Mouse (Mus musculus) CD4-positive, CD25-positive, alpha-beta regulatory T cell, adult 2 months (primary cell): Measurements from ENCODE around the gene Cd69.

ENCODE experiments used
- DNase-seq: peaks from one replicate; pipeline ENCODE4 v3.0.0-alpha.2; 2012; ENCODE audit warnings: low read depth, low spot score

Gene Cd69

DNA sequence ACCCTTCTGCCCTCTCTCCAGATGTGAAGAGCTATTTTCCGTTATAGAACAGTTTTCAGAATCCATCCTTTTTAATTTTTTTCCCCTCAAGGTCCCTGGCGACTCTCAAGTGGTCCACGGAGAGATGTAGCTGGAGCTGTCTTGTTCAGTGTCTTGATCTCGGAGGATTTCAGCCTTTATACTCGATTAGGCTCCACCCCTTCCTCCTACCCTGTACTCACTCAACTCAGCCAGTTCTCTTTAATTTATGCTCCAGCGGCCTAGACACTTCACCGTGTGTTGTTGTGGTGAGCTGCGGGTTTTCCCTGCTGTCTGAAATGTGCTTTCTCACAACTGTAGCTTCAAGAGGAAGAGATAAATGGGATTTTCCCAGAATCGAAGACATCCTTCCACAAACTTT is at the start of gene Cd69:
Gene Cd69, minus strand, starts transcription at position 217 of the 400 bp plus-strand sequence.
- DNase-seq, result peak; percentile 94

DNA sequence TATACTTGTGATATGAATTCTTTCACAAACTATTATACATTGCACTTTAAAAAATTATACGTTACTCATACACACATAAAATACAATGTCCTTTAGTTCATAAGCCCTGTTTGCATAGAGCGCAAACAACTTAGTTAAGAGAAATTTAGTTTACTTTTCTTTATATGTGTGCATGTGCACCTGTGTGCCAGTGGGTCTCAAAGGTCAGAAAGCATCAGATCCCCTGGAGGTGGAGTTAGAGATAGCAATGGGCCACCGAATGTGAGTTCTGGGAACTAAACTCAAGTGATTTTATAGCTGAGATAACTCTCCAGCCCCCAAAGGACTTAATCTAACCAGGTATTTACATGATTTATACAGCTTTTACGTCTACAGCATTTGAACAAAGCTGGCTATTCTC is 44.1 kb upstream of the Cd69 start:
- DNase-seq, result no peak

DNA sequence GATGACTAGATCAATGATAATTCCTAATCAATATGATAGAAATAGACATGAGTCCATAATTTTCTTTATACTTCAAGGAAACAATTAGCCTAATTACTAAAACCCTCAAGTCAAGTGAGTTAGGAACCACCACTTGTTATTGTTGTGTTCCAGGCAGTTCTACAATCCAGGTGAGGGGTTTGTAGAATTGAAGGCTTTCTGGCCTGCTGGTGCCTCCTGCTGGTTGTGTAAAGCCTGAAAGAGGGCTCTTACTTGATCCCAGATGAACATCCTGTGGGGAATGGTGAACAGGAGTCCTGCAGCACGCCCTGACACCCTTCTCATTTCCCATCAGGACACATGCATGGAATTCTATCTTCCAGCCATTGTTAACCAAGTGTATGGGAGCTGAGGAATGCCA is 43.2 kb upstream of the Cd69 start:
- DNase-seq, result peak; percentile 76

GRCm38 (mm10) chr6:129316463-129316862 is 41.2 kb upstream of the Cd69 start:
- no peak for DNase-seq

DNA sequence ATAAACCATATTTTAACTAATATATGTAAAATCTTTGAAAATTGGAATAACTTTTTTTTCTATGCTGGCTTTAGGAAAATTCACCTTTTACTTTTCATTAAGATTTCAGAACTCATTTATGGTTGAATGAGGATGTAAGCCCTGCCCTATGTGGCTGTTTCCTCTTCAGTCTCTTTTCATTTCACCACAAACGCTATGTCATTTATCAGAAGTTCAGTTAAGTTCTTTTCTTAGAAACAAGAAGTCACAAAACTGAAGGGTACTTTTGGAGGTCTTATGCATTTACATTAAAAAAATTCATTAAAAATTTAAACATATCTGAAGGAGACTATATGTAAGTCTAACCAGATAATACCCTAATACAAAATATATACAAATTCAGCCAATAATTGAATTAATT is 40.5 kb upstream of the Cd69 start:
- peak; percentile 41 for DNase-seq

DNA sequence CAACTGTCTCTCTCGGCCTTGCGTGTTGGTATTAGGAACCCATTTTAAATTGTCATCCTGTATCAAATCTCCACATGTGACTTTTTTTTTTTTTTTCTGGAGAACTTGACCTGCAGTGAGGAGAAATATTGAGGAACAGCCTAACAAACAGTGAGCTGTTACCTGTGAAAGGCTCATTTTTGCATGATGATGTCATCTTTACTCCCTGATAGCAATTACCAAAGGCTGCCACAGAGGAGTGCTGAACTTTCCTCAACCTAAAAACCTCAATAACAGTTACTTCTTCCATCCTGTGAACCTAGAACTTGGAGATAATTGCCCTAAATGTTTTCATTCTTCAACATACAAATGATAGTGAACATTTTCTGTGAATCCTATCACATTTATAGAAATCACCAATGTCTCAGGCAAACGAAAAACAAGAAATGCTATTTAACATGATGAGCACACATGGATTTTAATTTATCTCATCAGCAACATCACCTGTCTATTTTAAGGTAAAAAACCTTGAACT is 39.5 kb upstream of the Cd69 start:
- peak; percentile 37 for DNase-seq

GRCm38 (mm10) chr6:129312499-129312898 is 37.3 kb upstream of the Cd69 start:
- DNase-seq, result peak; percentile 27

DNA sequence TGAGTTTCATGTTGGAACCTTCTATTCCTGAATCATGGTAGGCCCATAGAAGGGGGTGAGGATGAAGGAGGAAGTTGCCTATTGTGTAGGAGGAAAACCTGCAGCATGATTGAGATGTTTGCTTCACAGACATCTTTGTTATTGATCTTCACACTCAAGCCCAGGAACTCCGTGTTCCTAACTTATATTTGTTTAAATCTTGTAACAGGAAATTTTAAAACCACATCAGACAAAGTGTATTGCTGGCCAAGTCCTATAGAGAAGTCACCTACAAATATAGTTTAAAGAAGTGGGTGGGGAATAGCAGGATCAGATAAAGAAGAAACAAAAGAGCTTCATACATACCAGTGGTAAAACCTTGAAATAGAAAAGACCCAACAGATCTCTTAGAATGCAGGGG is 28.9 kb upstream of the Cd69 start:
- peak; percentile 41 for DNase-seq

- DNase-seq, result no peak
Observed at GRCm38 (mm10) chr6:129288708-129289107, 13.5 kb upstream of the Cd69 start.

DNA sequence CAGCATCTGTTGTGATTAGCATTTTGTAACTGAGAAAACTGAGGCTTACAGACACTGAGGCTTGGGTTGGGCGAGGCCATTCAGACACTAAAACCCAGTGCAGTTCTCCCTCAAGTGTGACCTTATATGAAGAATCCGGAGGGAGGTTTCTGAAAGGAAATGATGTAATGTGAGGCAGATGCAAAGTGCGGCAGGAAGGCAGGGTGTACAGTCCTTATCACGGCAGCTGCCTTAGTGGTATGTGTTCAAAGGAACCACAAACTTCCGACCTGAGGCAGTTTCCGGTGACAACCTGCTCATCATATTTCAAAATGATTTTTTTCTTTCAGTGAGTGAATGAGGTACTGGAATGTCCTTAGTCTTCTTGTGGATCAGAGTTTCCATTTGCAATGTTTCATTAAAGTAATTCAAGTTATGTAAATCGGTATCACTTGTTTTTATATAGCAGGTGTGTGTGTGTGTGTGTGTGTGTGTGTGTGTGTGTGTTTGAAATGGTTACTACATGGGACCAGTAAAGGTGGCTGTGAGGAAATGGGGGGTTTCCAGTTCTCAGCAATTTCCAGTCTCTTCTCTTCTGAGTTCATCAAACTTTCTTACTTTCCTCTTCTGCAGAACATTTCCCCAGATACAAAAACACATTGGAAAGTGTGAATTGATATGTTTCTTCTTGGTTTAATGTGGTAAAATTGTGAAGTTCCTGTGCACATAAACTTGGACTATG is 9.3 kb upstream of the Cd69 start:
- DNase-seq, result peak; percentile 95

- DNase-seq, result peak; percentile 64
Observed at GRCm38 (mm10) chr6:129283271-129283670, 8.0 kb upstream of the Cd69 start.

- no peak for DNase-seq
Observed at GRCm38 (mm10) chr6:129276483-129276882, 1.2 kb upstream of the Cd69 start.

- DNase-seq, result peak; percentile 67
Observed at GRCm38 (mm10) chr6:129275624-129276203, 478 bp upstream of the Cd69 start.

- peak; percentile 54 for DNase-seq
Observed at GRCm38 (mm10) chr6:129274476-129274875, 760 bp downstream of the Cd69 start.

- DNase-seq, result peak; percentile 89
Observed at GRCm38 (mm10) chr6:129273662-129274061, 1.6 kb downstream of the Cd69 start.

- DNase-seq, result peak; percentile 21
Observed at GRCm38 (mm10) chr6:129266438-129267022, 8.7 kb downstream of the Cd69 start.

GRCm38 (mm10) chr6:129265821-129266220 is 9.4 kb downstream of the Cd69 start:
- DNase-seq, result peak; percentile 28

- no peak for DNase-seq
Observed at GRCm38 (mm10) chr6:129260940-129261339, 14.3 kb downstream of the Cd69 start.

GRCm38 (mm10) chr6:129260034-129260433 is 15.2 kb downstream of the Cd69 start:
- peak; percentile 70 for DNase-seq

DNA sequence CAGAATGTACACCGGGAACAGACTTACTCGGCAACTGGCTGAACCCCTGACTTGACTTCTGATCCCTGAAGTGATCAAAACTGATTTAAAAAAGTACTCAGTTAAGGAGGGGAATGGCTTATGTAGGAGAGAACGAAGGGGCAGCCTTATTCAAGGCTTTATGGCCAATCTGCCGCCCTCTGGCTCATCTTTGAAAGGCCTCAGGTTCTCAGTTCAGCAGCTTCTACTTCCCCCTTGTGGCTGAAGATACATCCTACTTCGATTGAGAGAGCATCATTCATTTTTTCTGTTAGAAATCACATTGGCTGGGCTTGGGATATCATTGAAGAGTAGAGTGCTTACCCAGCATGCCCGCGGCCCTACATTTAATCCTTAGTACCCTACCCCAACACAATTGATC is 19.2 kb downstream of the Cd69 start:
- DNase-seq, result peak; percentile 81

- peak; percentile 84 for DNase-seq
Observed at GRCm38 (mm10) chr6:129254949-129255602, 20.2 kb downstream of the Cd69 start.

- no peak for DNase-seq
Observed at GRCm38 (mm10) chr6:129254314-129254713, 20.9 kb downstream of the Cd69 start.
